Mouse (Mus musculus) CD4-positive helper T cell, adult 2 months (primary cell): ENCODE measurements around the gene Nxph4.

Source experiments
- DNase-seq: peaks from one replicate; pipeline ENCODE4 v3.0.0-alpha.2; 2012; ENCODE audit warnings: low read depth, missing footprints, low spot score

The Nxph4 gene

GRCm38 (mm10) chr10:127534036-127534928 lies at the start of gene Nxph4:
Nxph4 (minus strand) TSS chr10:127534559.
- DNase-seq, result peak; percentile 41

DNA sequence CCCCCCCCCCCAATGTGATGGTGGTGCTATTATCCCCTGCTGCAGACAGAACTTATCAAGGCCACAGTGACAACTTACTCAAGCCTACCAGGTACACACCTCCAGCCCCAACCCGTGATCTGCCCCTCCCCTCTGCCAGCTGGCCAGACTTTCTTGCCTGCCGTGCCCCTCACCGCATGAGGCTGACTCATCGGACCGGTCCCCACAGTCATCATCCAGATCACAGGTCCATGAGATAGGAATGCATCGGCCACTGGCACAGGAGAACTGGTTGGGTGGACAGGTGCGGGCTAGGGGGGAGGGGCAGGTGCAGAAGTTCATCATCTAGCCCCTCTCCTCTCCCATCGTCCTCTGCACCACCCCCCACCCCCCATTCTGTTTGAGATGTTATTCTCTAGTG lies 49.3 kb upstream of the Nxph4 start:
- no peak for DNase-seq

- DNase-seq, result no peak
Measured at GRCm38 (mm10) chr10:127581291-127581690, 46.9 kb upstream of the Nxph4 start.

- DNase-seq, result no peak
Measured at GRCm38 (mm10) chr10:127577982-127578381, 43.6 kb upstream of the Nxph4 start.

GRCm38 (mm10) chr10:127577156-127577555 lies 42.8 kb upstream of the Nxph4 start:
- no peak for DNase-seq

DNA sequence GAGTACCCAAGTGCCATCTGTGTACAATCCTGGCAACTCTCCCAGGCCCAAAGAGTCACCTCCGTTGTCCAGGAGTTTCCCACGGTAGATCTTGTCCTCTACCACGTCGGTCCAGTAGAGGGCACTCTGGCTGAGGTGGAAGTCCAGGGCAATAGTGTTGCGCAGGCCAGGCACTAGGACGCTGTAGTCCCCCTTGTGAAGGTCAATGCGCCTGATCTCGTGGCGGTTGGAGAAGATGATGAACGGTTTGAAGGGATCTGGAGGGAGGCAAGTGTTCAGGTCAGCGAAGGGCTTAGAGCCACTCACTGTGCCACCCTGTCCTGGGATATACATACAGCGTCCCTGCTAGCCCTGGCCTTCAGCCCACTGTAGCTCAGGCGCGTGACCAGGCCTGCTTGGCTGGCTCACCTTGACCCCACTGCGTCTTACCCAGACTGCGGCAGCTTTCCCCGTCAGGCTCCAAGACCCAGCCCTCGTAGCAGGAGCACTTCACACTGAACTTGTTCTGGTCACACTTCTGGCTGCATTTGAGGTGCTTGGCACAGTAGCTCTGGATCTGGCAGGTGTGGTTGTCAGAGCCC lies 42.1 kb upstream of the Nxph4 start:
- DNase-seq, result peak; percentile 34

- no peak for DNase-seq
Measured at GRCm38 (mm10) chr10:127575741-127576140, 41.4 kb upstream of the Nxph4 start.

DNA sequence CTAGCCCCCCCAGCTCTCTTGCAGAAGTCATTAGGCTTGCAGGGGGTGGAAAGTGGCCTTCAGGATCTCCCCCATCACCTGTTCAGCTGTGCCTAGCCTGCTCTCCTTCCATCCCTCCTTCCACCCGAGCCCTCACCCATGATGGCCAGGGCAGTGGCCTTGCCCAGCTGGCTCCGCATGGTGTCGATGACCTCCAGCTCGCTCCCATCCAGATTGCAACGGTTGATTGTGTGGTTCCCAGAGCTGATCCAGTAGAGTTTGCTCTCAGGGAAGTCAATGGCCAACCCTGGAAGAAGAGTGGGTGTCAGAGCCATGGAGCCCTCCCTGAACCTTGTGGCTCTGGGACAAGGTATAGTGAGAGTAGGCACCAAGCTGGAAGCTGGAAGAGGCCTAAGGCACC lies 37.9 kb upstream of the Nxph4 start:
- DNase-seq, result no peak

- DNase-seq, result no peak
Measured at GRCm38 (mm10) chr10:127570937-127571641, 36.7 kb upstream of the Nxph4 start.

GRCm38 (mm10) chr10:127570384-127570783 lies 36.0 kb upstream of the Nxph4 start:
- no peak for DNase-seq

DNA sequence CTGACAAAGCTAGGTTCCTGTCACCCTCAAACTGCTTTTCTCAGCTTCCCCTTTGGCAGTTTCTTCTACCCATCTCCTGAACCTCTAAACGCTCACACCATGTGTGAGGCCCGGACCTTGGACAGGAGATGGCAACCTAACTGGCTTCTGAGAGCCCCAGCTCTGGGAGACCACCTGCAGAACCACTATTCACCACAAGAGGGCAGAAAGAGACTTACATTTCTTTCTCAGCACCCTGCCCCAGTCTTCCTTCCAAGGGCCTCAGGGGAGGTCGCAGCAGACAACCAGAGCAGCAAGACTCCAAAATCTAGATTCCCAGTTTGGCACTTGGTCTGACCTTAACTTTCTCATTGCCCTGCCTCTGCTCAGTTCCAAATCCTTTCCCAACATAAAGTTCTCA lies 35.1 kb upstream of the Nxph4 start:
- peak; percentile 68 for DNase-seq

DNA sequence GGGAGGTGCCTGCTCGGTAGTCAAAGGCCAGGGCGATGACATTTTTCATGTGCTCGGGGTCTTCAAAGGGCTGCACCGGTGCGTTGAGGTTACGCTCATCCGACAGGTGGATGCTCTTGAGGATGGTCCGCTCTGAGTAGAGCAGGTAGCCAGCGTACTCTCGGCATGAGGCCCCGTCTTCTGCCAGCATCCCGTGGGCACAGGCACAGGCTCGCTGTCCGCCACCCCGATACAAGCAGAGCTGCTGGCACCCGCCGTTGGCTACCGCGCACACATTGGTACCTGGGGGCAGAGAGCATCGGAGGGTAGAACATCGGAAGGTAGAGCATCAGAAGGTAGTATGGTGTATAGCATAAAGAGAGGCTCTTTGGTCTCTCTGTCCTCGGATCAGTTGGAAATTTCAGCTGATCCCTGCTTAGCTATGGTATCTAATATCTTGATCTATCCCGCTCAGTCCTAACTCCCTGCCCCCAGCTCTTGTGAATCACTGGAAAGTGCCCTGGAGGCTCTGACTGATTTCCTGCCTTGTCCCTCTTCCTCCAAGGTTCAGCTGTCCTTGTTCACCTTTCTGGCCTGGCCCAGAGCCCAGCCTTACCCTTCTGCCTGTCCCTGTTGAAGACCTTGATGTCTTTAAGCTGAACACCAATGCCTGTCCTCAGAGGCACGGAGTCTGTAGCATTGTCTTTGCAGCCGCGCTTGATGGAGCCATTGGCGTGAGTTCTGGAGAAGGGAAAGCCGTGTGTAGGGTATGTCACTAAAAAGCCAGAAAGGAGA lies 32.4 kb upstream of the Nxph4 start:
- DNase-seq, result no peak

DNA sequence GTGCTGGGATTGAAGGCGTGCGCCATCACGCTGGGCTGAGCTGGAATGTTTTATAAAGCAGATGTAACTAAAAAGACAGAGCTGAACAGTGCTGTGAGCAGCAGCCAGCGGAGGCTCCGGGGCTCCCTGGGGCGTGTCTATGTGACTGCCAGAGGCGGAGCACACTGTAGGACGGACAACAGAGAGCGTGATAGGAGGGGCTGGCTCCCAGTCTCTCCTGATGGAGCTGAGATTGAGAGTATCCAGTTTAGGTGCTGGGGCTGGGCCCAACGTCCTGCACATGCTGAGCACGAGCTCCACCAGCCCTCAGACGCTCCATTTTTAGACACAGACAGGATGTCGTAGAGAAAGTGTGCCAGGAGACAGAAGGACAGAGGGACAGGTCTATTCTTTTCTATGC lies 29.9 kb upstream of the Nxph4 start:
- no peak for DNase-seq

- no peak for DNase-seq
Measured at GRCm38 (mm10) chr10:127563840-127564239, 29.5 kb upstream of the Nxph4 start.

GRCm38 (mm10) chr10:127561145-127561544 lies 26.8 kb upstream of the Nxph4 start:
- DNase-seq, result no peak

DNA sequence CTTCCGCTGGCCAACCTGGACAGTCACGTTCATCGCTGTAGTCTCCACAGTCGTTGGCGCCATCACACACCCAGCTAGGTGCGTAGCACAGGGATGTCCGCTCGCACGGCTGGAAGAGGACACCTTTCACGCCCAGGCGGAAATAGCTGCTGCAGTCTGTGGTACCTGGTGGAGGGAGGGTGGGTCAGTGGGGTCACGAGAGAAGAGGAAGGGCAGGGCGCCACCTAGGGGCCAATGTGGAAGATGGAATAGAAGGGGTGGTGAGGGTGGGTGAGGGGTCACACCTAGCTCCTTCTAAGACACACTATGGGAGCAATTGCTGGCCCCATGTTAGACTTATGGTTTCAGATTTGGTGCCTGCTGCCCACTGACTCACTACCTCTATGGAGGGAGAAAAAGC lies 23.0 kb upstream of the Nxph4 start:
- no peak for DNase-seq

DNA sequence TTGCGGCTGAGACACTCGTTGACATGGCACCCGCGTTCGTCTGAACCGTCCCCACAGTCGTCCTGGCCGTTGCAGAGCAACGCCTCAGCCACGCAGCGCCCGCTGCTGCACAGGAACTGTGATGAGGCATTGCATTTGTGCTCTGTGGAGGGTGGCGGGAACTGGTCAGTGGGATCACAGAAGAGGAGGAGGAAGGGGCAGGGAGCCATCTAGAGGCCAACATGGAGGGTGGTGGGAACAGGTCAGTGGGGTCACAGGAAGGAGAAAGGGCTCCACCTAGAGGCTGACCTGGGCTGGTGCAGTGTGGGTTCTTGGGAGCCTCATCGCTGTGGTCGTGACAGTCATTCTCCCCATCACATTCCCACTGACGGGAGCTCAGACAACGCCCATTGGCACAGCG lies 21.3 kb upstream of the Nxph4 start:
- DNase-seq, result no peak

DNA sequence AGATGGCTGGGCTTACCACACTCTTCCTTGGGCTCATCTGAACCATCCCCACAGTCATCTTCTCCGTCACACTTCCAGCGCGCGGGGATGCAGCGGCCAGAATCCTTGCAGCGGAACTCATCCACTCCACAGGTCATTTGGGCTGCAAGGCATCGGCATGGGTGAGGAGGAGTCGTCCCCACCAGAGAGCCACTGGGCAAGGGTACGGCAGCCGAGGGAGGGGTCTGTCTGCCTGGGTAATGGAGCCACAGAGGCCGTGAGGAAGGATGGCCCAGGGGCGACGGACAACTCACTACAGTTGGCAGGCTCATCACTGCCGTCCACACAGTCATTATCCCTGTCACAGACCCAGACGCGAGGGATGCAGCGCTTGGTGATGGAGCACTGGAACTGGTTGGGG lies 15.5 kb upstream of the Nxph4 start:
- DNase-seq, result no peak

DNA sequence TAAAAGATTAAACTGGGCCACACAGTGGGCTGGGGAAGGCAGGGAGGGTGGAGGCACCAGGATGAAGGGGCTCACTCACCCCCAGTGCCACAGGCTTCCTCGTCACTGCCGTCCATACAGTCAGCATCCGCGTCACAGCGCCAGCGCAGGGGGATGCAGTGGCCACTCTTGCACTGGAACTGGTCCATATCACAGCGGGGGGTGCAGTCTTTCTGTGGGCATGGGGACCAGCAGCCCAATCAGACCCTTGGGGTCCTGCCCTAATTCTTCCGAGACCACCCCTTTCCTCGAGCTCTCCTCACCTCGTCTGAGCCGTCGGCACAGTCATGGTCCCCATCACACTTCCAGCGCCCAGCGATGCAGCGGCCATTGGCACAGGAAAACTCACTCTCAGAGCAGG lies 13.9 kb upstream of the Nxph4 start:
- no peak for DNase-seq

GRCm38 (mm10) chr10:127546505-127546904 lies 12.1 kb upstream of the Nxph4 start:
- DNase-seq, result no peak

DNA sequence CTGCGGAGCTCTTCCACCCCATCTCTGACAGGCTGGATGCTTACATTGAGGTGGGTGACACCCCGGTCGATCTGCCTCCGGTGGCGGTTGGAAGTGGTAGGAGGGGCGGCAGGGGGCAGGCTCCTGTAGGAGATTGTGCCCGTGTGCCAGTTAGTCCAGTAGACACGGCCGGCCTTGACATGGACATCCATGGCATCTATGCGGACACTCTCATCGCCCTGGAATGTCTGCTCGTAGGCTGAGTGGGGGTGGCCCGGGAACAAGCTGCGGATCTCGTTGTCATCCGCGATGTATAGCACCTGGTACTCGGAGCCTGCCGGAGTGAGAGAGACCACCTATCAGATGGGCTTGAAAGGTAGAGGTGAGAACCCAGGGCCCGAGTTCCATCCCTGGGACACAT lies 10.0 kb upstream of the Nxph4 start:
- DNase-seq, result no peak

DNA sequence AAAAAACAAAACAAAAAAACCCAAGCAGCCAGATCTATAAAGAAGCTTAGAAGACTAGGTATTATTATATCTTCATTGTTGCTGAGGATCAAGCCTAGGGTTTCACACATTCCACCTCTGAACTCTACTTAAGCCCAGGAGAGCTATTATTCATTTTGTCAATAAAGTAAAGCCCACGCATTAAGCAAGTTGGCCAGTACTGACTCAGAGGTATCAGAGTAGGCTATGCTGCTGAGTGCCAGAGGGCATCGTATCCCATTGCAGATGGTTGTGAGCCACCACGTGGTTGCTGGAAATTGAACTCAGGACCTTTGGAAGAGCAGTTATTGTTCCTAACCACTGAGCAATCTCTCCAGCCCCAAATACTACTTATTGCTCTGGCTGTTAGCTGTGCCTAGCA lies 9.6 kb upstream of the Nxph4 start:
- no peak for DNase-seq
